Mouse (Mus musculus) MEL (cell line): ENCODE data around the gene 5730596B20Rik. TPM values are rescaled to one million over a fixed set of nuclear protein-coding genes. Genes with fewer than 3 reads are reported as not detected.

Experiments
- DNase-seq: peaks from one replicate; pipeline ENCODE4 v3.0.0; 2011; ENCODE audit warnings: low read depth, low spot score
- H3K27ac ChIP-seq: 2 replicates; pipeline ENCODE4 v1.5.1; 2012; ENCODE audit warnings: low read depth, mild to moderate bottlenecking, control low read depth, low read length, moderate library complexity; ENCODE audit not compliant: control insufficient read depth
- H3K27me3 ChIP-seq, 2 experiments: fragments of 150-350 bp in 1 of 2; sonication (generic) in 1 of 2; 2 replicates each; pipeline ENCODE4 v1.6.1; 2012; ENCODE audit warnings: low read length in 2 of 2, mild to moderate bottlenecking in 2 of 2, improper control_type of control experiment in 1 of 2, moderate library complexity in 1 of 2; ENCODE audit not compliant: insufficient read depth in 2 of 2, control insufficient read depth in 1 of 2
- H3K36me3 ChIP-seq, 2 experiments: 2 replicates each; pipeline ENCODE4 v1.6.1; 2012 to 2014; ENCODE audit warnings: low read length in 2 of 2, improper control_type of control experiment in 1 of 2, inconsistent platforms in 1 of 2, mild to moderate bottlenecking in 1 of 2; ENCODE audit not compliant: insufficient read depth in 2 of 2, control insufficient read depth in 1 of 2
- H3K4me1 ChIP-seq, 2 experiments: fragments of 150-350 bp in 1 of 2; sonication (generic) in 1 of 2; 2 replicates each; pipeline ENCODE4 v1.6.1; 2012; ENCODE audit warnings: low read length in 2 of 2, improper control_type of control experiment in 1 of 2, mild to moderate bottlenecking in 1 of 2; ENCODE audit not compliant: insufficient read depth in 2 of 2, control insufficient read depth in 1 of 2
- H3K4me3 ChIP-seq, 2 experiments: fragments of 150-350 bp in 1 of 2; sonication (generic) in 1 of 2; 2 replicates each; pipeline ENCODE4 v1.5.1; 2012; ENCODE audit warnings: low read depth in 2 of 2, low read length in 2 of 2, mild to moderate bottlenecking in 2 of 2, moderate library complexity in 2 of 2, control low read depth in 1 of 2, improper control_type of control experiment in 1 of 2; ENCODE audit not compliant: control insufficient read depth in 1 of 2, insufficient read depth in 1 of 2
- H3K79me2 ChIP-seq: 2 replicates; pipeline ENCODE4 v1.6.1; 2012; ENCODE audit warnings: mild to moderate bottlenecking, low read length, moderate library complexity; ENCODE audit not compliant: control insufficient read depth, poor library complexity, insufficient read depth
- H3K9ac ChIP-seq: 2 replicates; pipeline ENCODE4 v1.6.1; 2012; ENCODE audit warnings: low read depth, mild to moderate bottlenecking, control low read depth, low read length, moderate library complexity; ENCODE audit not compliant: control insufficient read depth, poor library complexity, severe bottlenecking
- H3K9me3 ChIP-seq: fragments of 150-350 bp; sonication (generic); replicated peaks from 2 replicates; pipeline ENCODE4 v1.6.1; 2012; ENCODE audit warnings: mild to moderate bottlenecking, low read length, improper control_type of control experiment, moderate library complexity; ENCODE audit not compliant: insufficient read depth
- BHLHE40 ChIP-seq: IDR thresholded peaks from 2 replicates; pipeline ENCODE4 v1.6.1; 2012; ENCODE audit warnings: low read depth, mild to moderate bottlenecking, inconsistent platforms, low read length, improper control_type of control experiment, borderline replicate concordance
- CHD2 ChIP-seq: IDR thresholded peaks from 2 replicates; pipeline ENCODE4 v1.6.1; 2011; ENCODE audit warnings: low read length, improper control_type of control experiment
- E2F4 ChIP-seq: IDR thresholded peaks from 2 replicates; pipeline ENCODE4 v1.6.1; 2011; ENCODE audit warnings: low read depth, low read length, improper control_type of control experiment, borderline replicate concordance
- ELF1 ChIP-seq: IDR thresholded peaks from 2 replicates; pipeline ENCODE4 v1.6.1; 2014; ENCODE audit warnings: low read depth, mild to moderate bottlenecking, inconsistent platforms, low read length, improper control_type of control experiment, moderate library complexity
- EP300 ChIP-seq, 2 experiments: IDR thresholded peaks; 2 replicates each; pipeline ENCODE4 v1.6.1; 2011; ENCODE audit warnings: improper control_type of control experiment in 2 of 2, low read length in 2 of 2, low read depth in 1 of 2, mild to moderate bottlenecking in 1 of 2
- ETS1 ChIP-seq: IDR thresholded peaks from 2 replicates; pipeline ENCODE4 v1.6.1; 2012; ENCODE audit warnings: low read depth, mild to moderate bottlenecking, inconsistent platforms, low read length, improper control_type of control experiment, moderate library complexity
- GATA1 ChIP-seq: IDR thresholded peaks from 2 replicates; pipeline ENCODE4 v1.6.1; 2011; ENCODE audit warnings: low read depth, low read length, improper control_type of control experiment
- JUND ChIP-seq: IDR thresholded peaks from 2 replicates; pipeline ENCODE4 v1.6.1; 2011; ENCODE audit warnings: low read depth, mild to moderate bottlenecking, improper control_type of control experiment, low read length
- MAX ChIP-seq: IDR thresholded peaks from 2 replicates; pipeline ENCODE4 v1.6.1; 2011; ENCODE audit warnings: low read length, improper control_type of control experiment
- MYB ChIP-seq: IDR thresholded peaks from 2 replicates; pipeline ENCODE4 v1.6.1; 2011; ENCODE audit warnings: mild to moderate bottlenecking, low read depth, low read length, improper control_type of control experiment
- NELFE ChIP-seq: IDR thresholded peaks from 2 replicates; pipeline ENCODE4 v1.6.1; 2011; ENCODE audit warnings: low read depth, low read length, improper control_type of control experiment
- NRF1 ChIP-seq: IDR thresholded peaks from 2 replicates; pipeline ENCODE4 v1.6.1; 2014; ENCODE audit warnings: low read depth, mild to moderate bottlenecking, inconsistent platforms, low read length, improper control_type of control experiment, moderate library complexity; ENCODE audit not compliant: poor library complexity, insufficient read depth, severe bottlenecking
- POLR2A ChIP-seq, 2 experiments: IDR thresholded peaks; 2 replicates each; pipeline ENCODE4 v1.6.1; 2011 to 2012; ENCODE audit warnings: low read length in 2 of 2, mild to moderate bottlenecking in 2 of 2, control low read depth in 1 of 2, improper control_type of control experiment in 1 of 2, low read depth in 1 of 2, moderate library complexity in 1 of 2; ENCODE audit not compliant: control insufficient read depth in 1 of 2, insufficient read depth in 1 of 2, poor library complexity in 1 of 2
- POLR2AphosphoS2 ChIP-seq: IDR thresholded peaks from 2 replicates; pipeline ENCODE4 v1.6.1; 2011; ENCODE audit warnings: low read length, improper control_type of control experiment
- RAD21 ChIP-seq: IDR thresholded peaks from 2 replicates; pipeline ENCODE4 v1.6.1; 2011; ENCODE audit warnings: mild to moderate bottlenecking, low read depth, low read length, improper control_type of control experiment
- TAL1 ChIP-seq: IDR thresholded peaks from 2 replicates; pipeline ENCODE4 v1.6.1; 2012; ENCODE audit warnings: mild to moderate bottlenecking, inconsistent platforms, low read length, moderate library complexity, mixed read lengths
- UBTF ChIP-seq: IDR thresholded peaks from 2 replicates; pipeline ENCODE4 v1.6.1; 2012; ENCODE audit warnings: low read depth, mild to moderate bottlenecking, inconsistent platforms, low read length, improper control_type of control experiment, moderate library complexity, borderline replicate concordance; ENCODE audit not compliant: insufficient read depth
- USF2 ChIP-seq, 2 experiments: IDR thresholded peaks; 2 replicates each; pipeline ENCODE4 v1.6.1; 2011 to 2012; ENCODE audit warnings: improper control_type of control experiment in 2 of 2, low read length in 2 of 2, borderline replicate concordance in 1 of 2, inconsistent platforms in 1 of 2, low read depth in 1 of 2, mild to moderate bottlenecking in 1 of 2; ENCODE audit not compliant: insufficient read depth in 1 of 2
- ZC3H11A ChIP-seq: IDR thresholded peaks from 2 replicates; pipeline ENCODE4 v1.6.1; 2012; ENCODE audit warnings: low read depth, mild to moderate bottlenecking, inconsistent platforms, low read length, improper control_type of control experiment
- ZKSCAN1 ChIP-seq: IDR thresholded peaks from 2 replicates; pipeline ENCODE4 v1.6.1; 2012; ENCODE audit warnings: low read depth, mild to moderate bottlenecking, inconsistent platforms, low read length, improper control_type of control experiment, moderate library complexity
- ZMIZ1 ChIP-seq: IDR thresholded peaks from 2 replicates; pipeline ENCODE4 v1.6.1; 2012; ENCODE audit warnings: low read depth, mild to moderate bottlenecking, inconsistent platforms, low read length, improper control_type of control experiment, moderate library complexity
- polyA plus RNA-seq, 2 experiments: library from polyadenylated mRNA; stranded (reverse) in 1 of 2; unstranded in 1 of 2; fragments of >175 nt in 1 of 2; fragments of >200 nt in 1 of 2; gene quantifications; 2 replicates each; pipeline versions ENCODE4 v1.2.1 to v1.2.4; 2012; ENCODE audit warnings: low replicate concordance in 2 of 2, low read depth in 1 of 2; ENCODE audit not compliant: insufficient read length in 2 of 2, insufficient read depth in 1 of 2, missing spikeins in 1 of 2
- total RNA-seq: library from RNA; depleted of rRNA; stranded (reverse); fragments of 300-350 nt; gene quantifications from 2 replicates; pipeline ENCODE4 v1.2.3, GENCODE M21; 2012

The 5730596B20Rik gene
- total and polyA plus RNA-seq, 3 experiments: not detected

GRCm38 (mm10) chr6:52208868-52209684 is 31.8 kb downstream of the 5730596B20Rik start:
- Histone ChIP-seq H3K9me3 (no peaks in the 10 kb centered on the region), H3K4me3 (no peak overlapping the region), H3K36me3 (no peaks in the 10 kb centered on the region), H3K27ac (no peak overlapping the region), H3K9ac (no peak overlapping the region), H3K27me3 (no peaks in the 10 kb centered on the region), H3K79me2 (no peaks in the 10 kb centered on the region)
- no peak for DNase-seq
- TF ChIP-seq NELFE (no peak), ZC3H11A (no peak), GATA1 (no peak)
- TF ChIP-seq, all 39 proteins: peak for 0
- H3K4me1 ChIP-seq: no peaks in the 10 kb centered on the region

- no peak overlapping the region for H3K4me3 ChIP-seq
- no peak for DNase-seq
- H3K4me1 ChIP-seq: no peaks in the 10 kb centered on the region
- no peaks in the 10 kb centered on the region for H3K9me3 ChIP-seq
- no peaks in the 10 kb centered on the region for H3K79me2 ChIP-seq
- H3K27me3 ChIP-seq: no peaks in the 10 kb centered on the region
- TF ChIP-seq ZC3H11A (no peak), TAL1 (no peak), EP300 (IDR thresholded peaks at IDR 0.05; ENCODE audit: low read depth in 1 of 2, low read length in 2 of 2) (no peak), NRF1 (no peak), POLR2AphosphoS2 (no peak), ETS1 (no peak), BHLHE40 (no peak), POLR2A (IDR thresholded peaks at IDR 0.05; ENCODE audit: control insufficient read depth in 1 of 2, insufficient read depth in 1 of 2, low read depth in 1 of 2, low read length in 2 of 2, poor library complexity in 1 of 2) (no peak), RAD21 (no peak)
- H3K9ac ChIP-seq: no peak overlapping the region
- H3K27ac ChIP-seq: no peak overlapping the region
- H3K36me3 ChIP-seq: no peaks in the 10 kb centered on the region
Measured at GRCm38 (mm10) chr6:52209685-52210046, 32.4 kb downstream of the 5730596B20Rik start.

GRCm38 (mm10) chr6:52211170-52211935 is 34.1 kb downstream of the 5730596B20Rik start:
- H3K4me1 ChIP-seq: no peaks in the 10 kb centered on the region
- TF ChIP-seq ZKSCAN1 (no peak), MYB (no peak), CHD2 (no peak), USF2 (IDR thresholded peaks at IDR 0.05; ENCODE audit: borderline replicate concordance in 1 of 2, insufficient read depth in 1 of 2, low read depth in 1 of 2, low read length in 2 of 2) (no peak), MAX (no peak), JUND (no peak), ZMIZ1 (no peak), E2F4 (no peak), BHLHE40 (no peak), ETS1 (no peak), EP300 (IDR thresholded peaks at IDR 0.05; ENCODE audit: low read depth in 1 of 2, low read length in 2 of 2) (no peak), ELF1 (no peak), UBTF (no peak), ZC3H11A (no peak)

More at GRCm38 (mm10) chr6:52211170-52211935, 34.1 kb downstream of the 5730596B20Rik start:
- H3K79me2 ChIP-seq: no peaks in the 10 kb centered on the region
- no peaks in the 10 kb centered on the region for H3K36me3 ChIP-seq
- H3K9me3 ChIP-seq: no peaks in the 10 kb centered on the region
- H3K27me3 ChIP-seq: no peaks in the 10 kb centered on the region
- H3K27ac ChIP-seq: no peak overlapping the region
- H3K4me3 ChIP-seq: no peak overlapping the region
- no peak for DNase-seq
- H3K9ac ChIP-seq: no peak overlapping the region
